Mouse (Mus musculus): ENCODE data around the gene Limk1. TPM values are rescaled to one million over a fixed set of nuclear protein-coding genes. Genes with fewer than 3 reads are reported as not detected.

The Limk1 gene
- total RNA-seq, 2 experiments from 2014 or later, result 4.7 to 5.0 TPM

Other genes starting within 250 kb of the Limk1 start
- 10 to 100 TPM; 18.2 to 26.3 TPM for gene Gtf2ird1, start 231.9 kb downstream of the Limk1 start, total RNA-seq (2021)
- 1 to 10 TPM; 6.9 to 7.9 TPM for gene Clip2, start 136.2 kb downstream of the Limk1 start, total RNA-seq (2021)
- not detected for gene Syna, start 128.4 kb downstream of the Limk1 start, total RNA-seq (2021)
- 10 to 100 TPM; 24.8 TPM for gene Rfc2, start 107.2 kb downstream of the Limk1 start, total RNA-seq (2021)
- gene Lat2, start 73.6 kb downstream of the Limk1 start, total RNA-seq (2021), result 1 to 10 TPM; 1.7 to 2.0 TPM
- gene Eif4h, start 49.1 kb downstream of the Limk1 start, total RNA-seq (2021), result 100 to 1,000 TPM; 135 to 146 TPM
- 100 to 1,000 TPM; 147 to 183 TPM for gene Eln, start 58.7 kb upstream of the Limk1 start, total RNA-seq (2021)
- not detected for gene Tmem270, start 218.1 kb upstream of the Limk1 start, total RNA-seq (2021)
- gene Cldn13, start 226.9 kb upstream of the Limk1 start, total RNA-seq (2021), result not detected
- gene Mettl27, start 243.8 kb upstream of the Limk1 start, total RNA-seq (2021), result 1 to 10 TPM; 5.0 to 5.6 TPM

Measured in heart, postnatal 25 days (tissue).